Mouse (Mus musculus): ENCODE measurements at regions not wholly inside any gene's neighbourhood (a gene's known extent, or its start where the extent isn't known, plus 50 kb on each side); places are given as distances from the start of the nearest gene placed in this dataset.

DNA sequence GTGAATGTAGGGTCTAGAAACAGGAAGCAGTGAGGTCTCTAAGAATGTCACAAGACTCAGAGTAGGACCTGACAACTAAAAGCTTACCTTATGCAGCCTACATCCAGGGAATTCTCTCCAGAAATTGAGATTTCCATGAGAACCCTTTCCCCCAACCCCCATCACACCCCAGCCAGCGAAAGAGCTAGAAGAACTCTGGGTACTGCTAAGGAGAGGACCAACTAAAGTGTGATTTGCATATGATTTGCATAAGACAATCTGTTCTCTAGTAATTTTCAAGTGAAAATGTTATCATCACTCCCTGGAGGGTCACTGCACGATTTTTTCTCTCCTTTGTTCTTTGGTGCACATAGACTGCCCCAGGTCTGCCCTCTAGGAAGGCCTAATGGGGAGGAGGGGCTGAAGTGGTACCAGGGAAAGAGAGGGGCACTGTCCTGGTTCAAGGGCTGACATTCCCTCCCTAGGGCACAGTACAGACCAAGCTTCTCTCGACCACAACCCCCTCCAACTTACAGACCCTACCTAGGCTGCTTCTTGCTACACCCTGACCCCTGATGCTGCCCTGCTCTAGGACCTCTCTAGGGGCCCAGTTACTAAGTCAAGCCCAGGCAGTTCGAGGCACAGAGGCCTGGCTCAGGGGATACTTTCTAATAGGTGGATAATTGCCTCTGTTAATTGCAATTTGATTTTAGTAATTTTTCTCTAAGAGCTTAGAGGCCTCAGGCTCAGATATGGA, 77.4 kb upstream of the Pja1 start:
- no peak for DNase-seq (ENCODE audit: low read depth)

DNA sequence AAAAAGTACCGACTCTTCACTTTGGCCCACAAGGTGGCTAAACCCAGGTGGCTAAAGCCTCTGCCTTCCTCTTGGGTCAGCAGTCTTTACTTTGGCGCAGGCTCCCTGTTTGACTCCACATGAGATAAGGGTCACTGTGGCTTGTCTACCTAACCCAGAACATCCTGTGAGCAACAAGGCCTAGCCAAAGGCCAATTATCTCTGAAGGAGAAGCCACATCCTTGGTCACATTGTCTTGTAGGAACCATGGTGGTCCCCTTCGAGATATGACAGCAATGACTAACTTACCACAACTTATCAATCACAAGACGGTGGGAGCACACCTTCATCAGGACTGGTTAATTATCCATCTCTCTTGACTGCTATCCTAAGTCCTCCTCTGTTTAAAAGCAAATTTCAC, 73.3 kb upstream of the Pja1 start:
- DNase-seq (ENCODE audit: low read depth), result no peak

DNA sequence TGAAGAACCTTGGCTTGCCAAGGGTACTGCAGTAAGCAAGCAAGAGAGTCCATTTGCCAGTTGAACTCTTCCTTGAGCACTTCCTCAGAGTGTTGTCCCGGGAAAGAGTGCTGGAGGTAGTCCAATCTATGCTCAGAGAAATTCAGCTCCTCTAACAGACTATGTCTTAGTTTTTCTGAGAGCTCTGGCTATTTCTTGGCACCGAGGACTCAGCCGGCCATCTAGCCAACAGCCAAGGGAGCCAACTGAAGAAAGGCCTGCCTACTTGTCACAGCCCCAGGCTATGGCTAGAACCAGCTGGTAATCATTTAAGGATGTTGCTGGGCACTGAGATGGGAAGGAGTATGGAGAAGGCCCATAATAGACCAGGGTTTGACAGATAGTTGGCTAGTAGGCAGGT, 70.8 kb upstream of the Pja1 start:
- no peak for DNase-seq (ENCODE audit: low read depth)

DNA sequence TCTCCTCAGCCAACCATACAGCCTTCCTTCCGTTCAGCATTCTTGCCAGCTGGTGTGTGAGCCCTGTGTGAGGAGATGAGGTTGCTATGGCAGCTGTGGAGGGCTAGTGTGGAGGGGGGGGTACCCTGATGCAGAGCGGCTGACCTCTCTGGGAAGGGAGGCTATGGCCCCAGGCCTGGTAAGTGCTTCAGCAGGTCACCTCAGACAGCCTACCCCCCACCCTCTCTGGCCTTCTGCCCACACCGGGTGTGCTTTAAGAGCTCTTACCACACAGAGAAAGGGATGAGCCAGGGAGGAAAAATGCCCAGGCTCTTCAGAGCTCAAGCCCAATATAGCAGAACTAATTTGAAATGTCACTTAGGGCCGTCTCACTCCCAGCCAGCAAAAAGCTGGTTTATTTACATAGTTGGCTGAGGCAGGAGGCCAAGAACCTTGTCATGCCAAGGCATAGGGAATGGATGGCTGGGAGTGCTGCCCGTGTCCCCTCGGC, 69.1 kb upstream of the Pja1 start:
- DNase-seq (ENCODE audit: low read depth), result no peak

DNA sequence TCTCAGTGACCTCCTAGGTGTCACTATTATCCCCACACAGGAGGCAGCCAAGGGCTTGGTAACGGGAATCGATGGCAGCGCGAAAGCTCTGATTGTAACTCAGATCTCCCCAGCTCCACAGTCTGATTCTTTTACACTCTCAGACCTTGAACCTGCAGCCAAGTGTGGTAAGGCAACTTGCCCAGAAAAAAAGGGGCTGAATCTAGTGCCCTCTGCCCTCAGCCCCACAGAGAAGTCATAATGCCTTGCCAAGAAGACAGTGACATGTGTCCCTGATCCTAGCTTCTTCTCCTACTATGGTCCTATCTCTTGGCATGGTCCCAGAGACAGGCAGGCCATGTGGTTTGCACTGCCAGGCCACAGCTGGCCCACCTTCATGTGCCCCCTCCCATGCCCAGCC, 68.6 kb upstream of the Pja1 start:
- no peak for DNase-seq (ENCODE audit: low read depth)

DNA sequence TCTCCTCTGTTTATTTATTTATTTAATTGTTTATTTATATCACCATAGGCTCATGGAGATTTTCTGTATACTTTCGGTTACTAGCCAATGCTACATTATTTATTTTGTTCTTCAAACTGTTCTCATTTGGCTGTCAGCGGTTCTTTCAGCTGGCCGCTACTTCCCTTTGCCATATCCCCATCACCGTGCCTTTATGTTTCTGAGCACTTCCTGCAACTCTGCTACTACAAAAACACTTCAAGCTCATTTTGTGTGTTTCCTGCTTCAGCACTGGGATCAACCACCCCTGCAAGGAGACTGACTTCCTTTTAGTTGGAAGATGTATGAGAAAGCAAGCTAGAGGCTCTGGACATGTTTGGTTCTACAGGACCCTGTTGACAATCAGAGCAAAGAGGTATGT, 66.7 kb upstream of the Pja1 start:
- no peak for DNase-seq (ENCODE audit: low read depth)

DNA sequence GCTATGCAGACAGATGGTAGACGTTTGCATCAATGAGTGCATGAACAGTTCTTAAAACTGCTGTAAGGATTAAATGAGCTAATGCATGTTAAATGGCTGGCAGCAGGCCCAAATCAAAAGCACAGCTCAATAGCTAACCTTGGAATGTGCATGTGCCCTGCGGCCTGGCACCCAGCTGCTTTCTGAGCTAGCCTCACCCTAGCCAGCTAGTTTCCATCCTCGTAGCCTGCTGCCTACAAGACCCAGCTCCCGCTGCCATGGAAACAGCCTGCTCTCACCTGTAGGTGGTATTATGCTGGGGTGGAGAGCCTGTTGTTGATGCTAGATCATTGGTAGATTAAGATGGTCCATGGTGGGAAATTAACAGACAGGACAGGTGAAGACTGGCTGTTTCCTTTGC, 63.8 kb upstream of the Pja1 start:
- no peak for DNase-seq (ENCODE audit: low read depth)

DNA sequence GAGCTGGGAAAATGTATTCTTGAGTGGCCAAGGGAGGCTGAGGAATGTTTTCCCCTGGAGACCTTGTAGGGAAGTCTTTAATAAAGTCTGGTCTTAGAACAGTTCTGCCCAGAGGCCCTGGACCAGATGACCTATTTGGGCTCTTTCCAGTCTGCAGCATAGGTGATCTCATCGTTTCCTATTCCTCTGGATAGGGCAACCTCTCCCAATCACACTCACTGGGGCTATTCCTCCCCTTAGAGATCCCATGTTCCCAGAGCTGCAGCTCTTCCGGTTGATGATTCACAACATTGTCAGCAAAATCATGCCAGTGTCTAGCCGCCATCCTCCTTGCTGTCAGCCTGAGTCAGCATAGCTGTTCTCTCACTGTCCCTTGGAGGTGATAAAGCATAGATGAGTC, 60.1 kb upstream of the Pja1 start:
- peak; percentile 69 for DNase-seq (ENCODE audit: low read depth)

DNA sequence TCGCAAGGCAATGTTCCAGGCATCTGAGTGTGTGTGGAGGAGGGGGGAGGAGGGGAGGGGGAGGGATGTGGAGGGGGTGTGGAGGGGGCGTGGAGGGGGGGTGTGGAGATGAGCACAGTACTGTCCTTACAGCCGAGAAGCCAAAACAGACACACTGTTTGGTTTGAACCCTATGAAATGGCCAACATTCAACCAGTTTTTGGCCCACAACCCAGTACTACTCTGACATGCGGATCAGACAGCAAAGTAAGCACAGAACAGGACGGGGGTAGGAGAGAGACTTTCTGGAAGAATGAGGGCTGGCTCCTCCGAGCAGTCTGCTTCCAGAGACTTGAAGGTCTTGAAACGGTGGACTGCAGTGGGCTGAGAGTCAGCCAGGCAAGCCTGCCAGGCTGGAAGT, 59.4 kb upstream of the Pja1 start:
- DNase-seq (ENCODE audit: low read depth), result no peak

DNA sequence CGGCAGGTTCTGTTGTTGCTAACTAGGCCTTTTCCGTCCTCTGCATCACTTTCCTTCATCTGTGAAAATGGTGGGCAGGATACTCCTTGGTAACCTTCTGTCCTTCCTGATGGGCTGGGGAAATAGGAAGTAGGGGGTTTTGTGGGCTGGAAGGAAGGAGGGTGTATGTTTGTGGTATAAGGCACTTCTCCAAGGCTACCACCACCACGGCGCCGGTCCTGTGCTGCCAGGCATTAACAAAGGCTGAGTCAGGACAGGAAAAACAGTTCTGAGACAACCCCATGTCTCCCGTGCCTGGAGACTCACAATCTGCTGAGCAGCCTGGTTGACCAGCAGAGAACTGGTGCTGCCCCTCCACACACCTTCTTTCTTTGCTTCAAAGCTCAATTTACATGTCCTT, 52.2 kb upstream of the Pja1 start:
- no peak for DNase-seq (ENCODE audit: low read depth)

DNA sequence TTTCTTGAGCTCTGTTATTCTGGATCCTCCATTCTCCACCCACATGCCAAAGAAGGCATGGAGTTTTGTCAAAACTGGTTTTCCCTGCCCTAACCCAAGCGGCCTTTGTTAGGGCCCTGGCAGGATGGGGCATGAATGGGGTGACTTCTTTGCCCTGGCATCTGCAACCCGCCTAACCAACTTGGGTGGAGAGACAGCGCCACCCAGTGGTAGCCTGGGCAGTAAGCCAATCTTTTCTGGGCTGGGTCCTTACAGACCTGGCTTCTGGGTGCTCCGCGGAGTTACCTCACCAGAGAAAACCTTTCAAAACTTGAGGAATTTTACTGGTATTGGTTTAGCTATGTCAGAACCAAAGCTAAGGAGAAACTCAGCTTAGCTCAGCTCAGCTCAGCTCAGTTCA, 51.8 kb upstream of the Pja1 start:
- DNase-seq (ENCODE audit: low read depth), result no peak

DNA sequence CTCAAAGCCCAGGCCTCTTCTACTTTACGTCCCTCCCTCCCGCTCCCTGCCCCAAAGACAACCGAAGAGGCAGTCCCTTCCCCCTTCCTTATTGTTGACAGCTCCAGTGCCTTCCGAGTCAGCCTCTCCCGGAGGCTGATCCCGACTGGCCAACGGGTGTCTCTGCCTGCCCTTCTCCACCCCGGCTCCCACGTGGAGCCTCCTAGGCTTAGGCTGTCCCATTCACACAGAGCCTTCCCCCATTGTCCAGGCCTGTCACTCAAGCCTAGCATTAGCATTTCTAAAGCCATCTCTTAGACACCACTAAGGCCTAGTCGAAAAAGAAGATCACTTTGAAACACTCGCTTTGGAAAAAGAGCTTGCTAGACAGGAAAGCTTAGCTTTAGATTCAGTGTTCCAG, 51.2 kb upstream of the Pja1 start:
- DNase-seq (ENCODE audit: low read depth), result no peak

DNA sequence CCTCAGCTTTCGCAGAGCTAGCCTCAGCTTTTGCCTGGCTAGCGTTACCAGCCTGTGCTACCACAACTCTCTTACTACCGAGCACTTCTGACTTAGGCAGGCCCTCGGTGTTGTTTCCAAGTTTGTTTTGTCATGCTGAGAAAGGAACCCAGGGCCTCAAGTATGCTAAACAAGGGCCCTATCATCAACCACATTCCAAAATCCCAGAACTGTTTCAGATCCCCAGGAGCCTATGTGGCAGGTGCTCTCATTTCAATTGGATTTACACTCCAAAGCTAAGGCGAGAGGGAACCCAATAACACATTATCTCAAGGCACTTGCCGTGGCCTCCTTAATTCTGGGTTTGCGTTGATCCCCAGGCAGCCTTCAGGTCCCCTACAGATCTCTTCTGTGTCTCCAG, 50.8 kb upstream of the Pja1 start:
- DNase-seq (ENCODE audit: low read depth), result no peak
